Mouse (Mus musculus) cerebellum, adult (tissue): ENCODE results near the gene Car5b.
A peak's percentile ranks its signal among the peaks of the same experiment; 100 is the strongest.

Source experiments
- ATAC-seq: cut with Nextera tagmentation; 2 replicates; pipeline ENCODE4 v1.9.2; 2017; ENCODE audit warnings: mild to moderate bottlenecking, moderate library complexity, mixed read lengths; ENCODE audit not compliant: insufficient number of reproducible peaks, low FRiP score, low TSS enrichment

The Car5b gene

DNA sequence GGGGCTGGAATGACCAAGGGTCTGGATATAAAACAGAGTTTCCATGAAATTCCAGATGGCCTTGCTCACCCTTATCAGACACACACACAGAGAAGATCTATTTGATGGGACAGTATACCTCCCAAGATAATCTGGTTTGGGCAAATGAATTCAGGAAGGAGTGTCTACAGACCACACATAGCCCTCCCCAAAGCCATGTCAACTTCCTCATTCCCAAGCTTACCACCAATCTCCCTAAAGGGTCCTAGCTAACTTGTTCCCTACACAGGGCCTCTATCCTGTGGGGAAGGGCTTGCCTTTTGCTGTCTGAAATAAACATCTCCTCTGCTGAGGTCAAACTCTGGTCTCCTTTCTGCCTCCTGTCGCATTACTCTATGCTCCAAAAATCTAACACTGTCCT lies 46.7 kb downstream of the Car5b start:
- ATAC-seq, result no peak

DNA sequence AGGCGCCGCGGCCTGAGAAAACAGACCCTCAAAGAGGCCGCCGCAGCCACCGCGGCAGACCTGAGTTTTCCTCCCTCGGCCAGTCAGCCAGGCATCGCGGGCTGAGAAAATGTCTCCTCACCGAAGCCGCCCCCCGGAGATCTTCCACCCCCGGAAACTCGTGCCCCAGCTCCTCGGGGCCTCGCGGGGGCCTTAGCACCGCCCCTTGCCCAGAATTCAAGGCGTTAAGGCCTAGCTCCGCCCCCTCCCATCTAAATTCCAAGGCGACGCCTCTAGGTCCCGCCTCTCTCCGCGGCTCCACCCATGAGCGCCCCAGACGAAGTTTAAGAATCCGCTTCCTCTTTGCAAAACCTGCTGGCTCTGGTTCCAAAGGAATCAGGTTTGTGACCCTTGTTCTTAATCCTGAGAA lies 69.3 kb downstream of the Car5b start, which contains the start of gene Zrsr2:
Gene Zrsr2 (minus strand): TSS at position 195 of the 409 bp plus-strand sequence.
- peak; percentile 91 for ATAC-seq

DNA sequence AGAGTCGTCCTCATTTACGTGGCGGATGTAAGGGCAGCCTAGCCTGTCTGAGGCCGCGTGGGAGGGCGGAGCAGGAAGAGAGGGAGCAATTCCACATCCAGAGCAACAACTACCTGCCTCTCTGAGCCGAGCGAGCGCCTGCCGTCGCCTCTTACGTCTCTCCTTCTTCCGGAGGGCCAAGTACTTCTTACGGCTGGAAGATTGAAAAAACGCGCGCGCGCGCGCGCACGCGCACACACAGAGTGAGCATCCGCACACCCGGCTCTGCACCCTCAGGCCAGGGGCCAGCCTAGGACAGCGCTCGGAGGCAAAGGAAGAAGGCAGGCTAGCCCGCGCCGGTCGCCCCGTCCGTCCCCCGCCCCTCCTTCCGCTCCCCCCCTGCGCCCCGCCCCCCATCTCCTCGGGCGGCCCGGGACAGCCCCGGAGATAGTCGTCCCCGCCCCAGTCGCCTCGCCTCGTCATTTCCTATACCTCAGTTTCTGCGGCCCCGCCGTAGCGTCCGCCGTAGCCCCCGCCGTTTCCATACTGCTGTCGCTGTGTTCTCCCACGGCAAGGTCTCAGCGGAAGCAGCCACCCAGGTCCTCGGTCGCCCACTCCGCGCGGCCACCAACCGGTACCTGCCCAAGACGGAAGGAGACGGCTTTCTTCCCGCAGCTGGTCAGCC lies 69.9 kb downstream of the Car5b start:
- ATAC-seq, result peak; percentile 88

DNA sequence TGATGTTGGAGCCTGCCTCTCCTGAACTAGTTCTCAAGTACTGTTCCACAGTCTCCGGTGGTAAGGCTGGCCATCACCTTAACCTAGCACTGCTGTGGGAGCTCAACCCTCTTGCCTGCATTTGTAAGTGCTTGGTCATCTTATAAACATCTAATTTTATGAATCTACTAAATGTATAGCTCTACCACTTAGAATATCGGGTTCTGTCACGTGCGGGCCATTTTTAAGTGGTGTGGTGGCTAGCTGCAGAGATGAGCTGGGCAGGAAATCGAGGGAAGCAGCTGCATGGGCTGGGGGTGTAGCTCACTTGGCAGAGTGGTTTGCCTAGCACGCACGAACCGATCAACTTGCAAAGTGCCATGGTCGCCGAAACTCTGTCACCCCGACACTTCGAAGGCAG lies 70.4 kb downstream of the Car5b start:
- ATAC-seq, result no peak

DNA sequence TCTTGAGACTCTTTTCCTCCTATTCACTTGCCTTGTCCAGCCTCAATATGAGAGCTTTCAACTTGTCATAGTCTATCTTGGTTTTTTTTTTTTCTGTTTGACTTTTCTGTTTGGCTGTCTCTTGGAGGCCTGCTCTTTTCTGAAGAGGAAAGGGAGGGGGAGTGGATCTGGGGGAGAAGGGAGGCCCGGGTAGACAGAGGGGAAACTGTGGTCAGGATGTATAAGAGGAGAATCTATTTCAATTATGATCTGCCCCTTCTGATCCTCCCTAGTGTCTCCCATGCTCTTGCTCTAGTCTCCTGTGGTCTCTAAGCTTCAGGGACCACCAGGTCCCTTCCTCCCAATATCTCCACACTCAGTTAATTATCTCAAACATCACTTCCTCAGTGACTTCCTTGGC lies 76.2 kb downstream of the Car5b start:
- no peak for ATAC-seq

- ATAC-seq, result no peak
These were observed 83.4 kb downstream of the Car5b start for GRCm38 (mm10) chrX:163944381-163944780.

GRCm38 (mm10) chrX:163938587-163938986 lies 89.2 kb downstream of the Car5b start:
- no peak for ATAC-seq

GRCm38 (mm10) chrX:163934731-163935130 lies 93.1 kb downstream of the Car5b start:
- no peak for ATAC-seq

DNA sequence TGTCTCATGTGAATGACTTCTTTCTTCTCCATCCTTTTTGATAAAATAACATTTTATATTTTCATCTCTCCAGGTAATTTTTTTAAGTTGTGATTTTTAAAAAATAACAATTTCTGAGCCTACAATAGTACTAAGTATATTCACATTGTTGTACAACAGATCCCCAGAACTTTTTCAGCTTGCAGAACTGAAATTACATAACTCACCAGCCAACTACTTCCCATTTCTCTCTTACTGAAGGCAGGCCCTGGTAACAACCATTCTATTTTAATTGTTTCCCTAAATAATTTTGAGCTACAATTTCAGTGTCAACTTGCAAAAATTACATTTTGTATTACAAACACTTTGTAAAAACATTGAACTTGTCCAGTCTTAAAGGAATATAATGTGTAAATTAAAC lies 98.2 kb downstream of the Car5b start:
- ATAC-seq, result no peak
